Mouse (Mus musculus): ENCODE measurements around the gene Zp2.

DNA sequence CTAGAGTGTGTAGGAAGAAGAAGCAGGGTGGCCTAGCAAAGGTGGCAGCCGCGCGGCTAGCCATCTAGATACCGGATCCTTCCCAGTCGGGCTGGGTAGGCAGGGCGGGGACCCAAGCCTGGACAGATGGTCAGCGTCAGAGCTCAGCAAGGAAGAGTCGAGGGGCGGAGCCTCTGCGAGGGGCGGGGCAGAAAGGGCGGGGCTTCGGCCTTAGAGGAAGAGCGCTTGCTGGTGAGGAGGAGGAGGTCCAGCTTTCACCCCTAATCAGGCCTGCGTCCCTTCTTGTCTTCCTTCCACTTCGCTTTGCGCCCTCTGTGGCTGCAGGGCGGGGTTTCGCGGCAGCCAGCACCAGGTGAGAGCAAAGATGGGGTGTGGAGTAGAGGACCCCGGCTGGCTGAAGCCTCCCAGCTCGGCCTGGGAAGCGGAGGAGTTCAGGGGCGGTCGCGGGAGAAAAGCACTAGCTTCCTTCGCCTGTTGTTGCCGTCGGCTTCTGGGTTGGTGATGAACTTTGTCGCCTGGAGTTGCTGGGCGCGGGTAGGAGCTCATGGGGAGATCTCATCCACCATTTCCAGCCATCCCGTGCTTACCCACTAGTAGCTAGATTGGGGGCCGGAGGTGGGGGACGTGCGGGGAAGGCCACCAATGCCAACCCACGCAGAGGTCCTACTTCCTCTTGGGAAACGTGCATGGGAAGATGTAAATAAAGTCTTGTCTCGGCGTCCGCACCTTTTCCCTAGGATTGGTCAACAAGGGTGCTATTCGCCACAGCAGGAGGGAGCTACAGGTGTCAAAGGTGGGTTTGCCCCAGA lies 42.7 kb downstream of the Zp2 start, which contains the start of gene Tmem159:
- TF ChIP-seq GATA1 (IDR thresholded peaks at IDR 0.05; ENCODE audit: borderline replicate concordance, low read length) (no peak), POLR2AphosphoS5 (IDR thresholded peaks at IDR 0.05; ENCODE audit: insufficient replicate concordance, low read depth, low read length) (no peak), TAL1 (conservative IDR thresholded peaks at IDR 0.05; ENCODE audit: low read depth, low read length) (no peak), CTCF (IDR thresholded peaks at IDR 0.05; ENCODE audit: low read depth, low read length) (no peak)

All from G1E (cell line).